Mouse (Mus musculus): Measurements from ENCODE around the gene Palmd. TPM values are rescaled to one million over a fixed set of nuclear protein-coding genes. Genes with fewer than 3 reads are reported as not detected.

Palmd gene
- polyA plus RNA-seq (2012; ENCODE audit: low replicate concordance): not detected in 2 replicates

DNA sequence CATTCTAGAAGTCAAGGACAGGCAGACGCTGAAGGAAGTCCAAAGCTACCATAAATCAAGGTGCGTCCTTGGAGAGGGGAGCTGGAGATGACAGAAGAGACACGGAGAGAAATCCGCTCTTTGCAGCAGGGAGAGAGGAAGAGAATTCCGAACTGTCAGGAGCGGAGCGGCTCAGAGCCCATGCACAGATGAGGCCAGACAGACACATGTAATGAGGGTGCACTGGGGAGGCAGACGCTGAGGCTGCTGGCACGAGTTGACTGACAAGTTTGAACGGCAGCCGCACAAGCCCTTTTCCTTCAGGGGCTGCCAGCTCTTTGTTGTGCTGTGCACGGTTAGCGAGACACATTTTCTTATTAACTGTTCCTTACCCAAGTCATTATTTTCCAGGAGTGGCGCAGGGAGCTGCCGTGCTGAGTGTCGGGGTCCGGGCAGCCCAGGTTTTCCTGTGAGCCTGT lies at the start of gene Palmd:
TSS of gene Palmd (minus strand) at position 448 of the 458 bp plus-strand sequence.

DNA sequence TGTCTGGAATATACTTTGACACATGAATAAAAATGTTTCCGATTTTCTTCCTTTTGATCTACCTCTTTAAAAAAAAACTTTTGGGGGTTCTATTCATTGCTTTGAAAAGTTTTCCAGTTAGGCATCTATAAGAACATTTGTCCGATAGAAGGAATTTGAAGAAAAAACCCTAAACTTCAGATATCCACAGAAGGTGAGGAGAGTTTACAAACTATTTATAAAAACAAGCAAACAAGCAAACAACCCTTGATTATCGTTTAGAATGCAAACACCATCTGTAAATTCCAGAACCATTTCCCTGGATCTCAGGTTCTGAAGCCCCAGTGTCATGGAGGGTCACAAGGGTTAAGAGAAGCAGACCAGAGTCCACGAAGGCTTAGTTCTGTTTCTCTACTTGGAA lies 820 bp downstream of the Palmd start, which contains the start of gene 4930455H04Rik:
TSS of gene 4930455H04Rik (plus strand) at position 301 of the 400 bp plus-strand sequence.

Other genes starting within 250 kb of the Palmd start
- gene Agl, start 160.8 kb downstream of the Palmd start, polyA plus RNA-seq (2012; ENCODE audit: low replicate concordance): 0.42 and 0.79 TPM in 2 replicates
- gene Frrs1, start 109.5 kb downstream of the Palmd start, polyA plus RNA-seq (2012; ENCODE audit: low replicate concordance): 4.7 and 21.2 TPM in 2 replicates
- not detected in 2 replicates for gene 4930455H04Rik, start 720 bp downstream of the Palmd start, polyA plus RNA-seq (2012; ENCODE audit: low replicate concordance)